Mouse (Mus musculus): Measurements from ENCODE around the gene Cox4i2.

Cox4i2 gene

DNA sequence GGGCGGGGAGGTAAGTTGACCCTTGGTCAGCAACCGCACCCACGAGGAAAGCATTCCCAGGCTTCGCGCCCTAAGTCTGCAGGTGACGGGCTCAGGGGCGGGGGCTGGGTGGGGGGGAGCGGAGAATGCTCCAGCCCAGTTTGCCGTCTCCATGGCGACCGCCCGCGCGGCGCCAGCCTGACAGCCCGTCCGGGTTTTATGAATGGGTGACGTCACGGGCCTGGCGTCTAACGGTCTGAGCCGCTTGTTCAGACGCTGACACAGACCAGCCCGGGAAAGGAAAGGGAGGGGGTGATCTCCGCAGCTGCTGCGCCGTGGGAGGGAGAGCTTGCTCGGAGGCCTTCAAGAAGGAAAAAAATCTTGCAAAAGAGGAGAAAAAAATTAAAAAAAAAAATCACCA is 19.0 kb upstream of the Cox4i2 start:
- peak; percentile 85 for DNase-seq (ENCODE audit: low read depth, low spot score)

DNA sequence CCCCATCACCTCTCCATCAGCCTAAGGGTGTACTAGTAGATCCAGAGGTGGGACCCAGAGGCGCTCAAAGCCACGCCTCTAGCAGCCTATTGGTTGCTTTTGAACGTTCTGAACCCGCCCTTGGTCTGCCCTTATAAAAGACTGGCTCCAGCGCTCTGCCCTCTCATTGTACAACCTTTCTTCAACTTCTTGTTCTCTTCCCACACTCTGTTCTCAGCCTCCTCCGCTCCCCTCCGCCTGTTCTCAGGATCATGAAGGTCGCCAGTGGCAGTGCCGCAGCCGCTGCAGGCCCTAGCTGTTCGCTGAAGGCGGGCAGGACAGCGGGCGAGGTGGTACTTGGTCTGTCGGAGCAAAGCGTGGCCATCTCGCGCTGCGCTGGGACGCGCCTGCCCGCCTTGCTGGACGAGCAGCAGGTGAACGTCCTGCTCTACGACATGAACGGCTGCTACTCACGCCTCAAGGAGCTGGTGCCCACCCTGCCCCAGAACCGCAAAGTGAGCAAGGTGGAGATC is 17.8 kb upstream of the Cox4i2 start, which contains the start of gene Id1:
Id1 (plus strand) TSS at position 162 of the 512 bp plus-strand sequence.
- DNase-seq (ENCODE audit: low read depth, low spot score) = no peak

DNA sequence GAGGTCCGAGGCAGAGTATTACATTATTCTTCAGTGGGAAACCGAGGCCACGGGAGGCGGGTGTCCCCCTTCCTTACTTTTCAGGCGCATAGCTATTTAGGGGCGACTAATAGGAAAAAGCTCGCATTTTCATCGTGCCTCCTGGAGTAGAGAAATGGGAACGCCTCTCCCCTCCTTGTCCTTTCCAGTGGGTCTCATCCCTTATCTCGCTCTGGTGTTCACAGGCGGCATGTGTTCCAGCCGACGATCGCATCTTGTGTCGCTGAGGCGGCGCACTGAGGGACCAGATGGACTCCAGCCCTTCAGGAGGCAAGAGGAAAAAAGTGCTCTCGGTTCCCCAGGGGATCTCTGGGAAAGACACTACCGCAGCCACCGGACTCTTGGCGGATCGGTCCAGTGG is 17.2 kb upstream of the Cox4i2 start:
- no peak for DNase-seq (ENCODE audit: low read depth, low spot score)

DNA sequence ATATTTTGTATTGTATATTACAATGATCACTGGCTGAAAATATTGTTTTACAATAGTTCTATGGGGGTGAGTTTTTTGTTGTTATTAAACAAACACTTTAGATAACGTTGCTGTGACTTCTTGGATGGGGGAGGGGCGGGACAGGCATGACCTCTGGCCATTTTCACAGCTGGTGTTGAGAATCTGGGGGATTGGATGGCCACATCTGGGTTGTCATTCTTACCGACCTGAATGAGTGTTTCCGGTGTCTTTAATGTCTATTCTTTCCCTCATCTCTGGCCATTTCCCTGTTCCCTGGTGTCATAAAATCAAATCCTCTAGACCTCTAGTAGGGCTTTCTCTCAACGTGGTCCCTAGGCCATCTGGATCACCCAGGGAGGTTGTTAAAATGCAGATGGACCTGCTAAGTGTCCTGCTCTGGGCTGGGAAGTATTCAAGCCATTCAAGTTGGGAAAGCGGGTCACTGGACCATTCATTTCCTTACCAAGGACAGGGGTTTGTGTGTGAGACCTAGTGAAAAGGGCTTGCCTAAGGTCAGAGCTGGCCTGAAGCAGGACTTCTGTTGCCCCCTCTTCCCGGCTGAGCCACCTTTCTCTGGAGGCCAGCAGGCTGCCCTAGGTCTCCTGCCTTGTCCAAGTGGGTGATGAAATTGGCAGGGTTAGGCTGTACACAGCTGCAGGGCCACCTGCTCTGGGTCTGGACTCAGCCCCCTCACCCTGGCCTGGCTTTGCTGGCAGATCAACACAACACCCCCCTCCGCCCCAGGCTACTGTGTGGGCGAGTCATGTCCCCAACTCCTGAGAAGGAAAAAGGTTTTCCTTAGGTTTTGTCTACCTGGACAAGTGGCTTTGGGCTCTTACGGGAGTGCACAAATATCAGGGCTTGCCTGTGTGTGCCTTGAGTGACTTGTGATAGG is 16.4 kb upstream of the Cox4i2 start:
- DNase-seq (ENCODE audit: low read depth, low spot score) = no peak

DNA sequence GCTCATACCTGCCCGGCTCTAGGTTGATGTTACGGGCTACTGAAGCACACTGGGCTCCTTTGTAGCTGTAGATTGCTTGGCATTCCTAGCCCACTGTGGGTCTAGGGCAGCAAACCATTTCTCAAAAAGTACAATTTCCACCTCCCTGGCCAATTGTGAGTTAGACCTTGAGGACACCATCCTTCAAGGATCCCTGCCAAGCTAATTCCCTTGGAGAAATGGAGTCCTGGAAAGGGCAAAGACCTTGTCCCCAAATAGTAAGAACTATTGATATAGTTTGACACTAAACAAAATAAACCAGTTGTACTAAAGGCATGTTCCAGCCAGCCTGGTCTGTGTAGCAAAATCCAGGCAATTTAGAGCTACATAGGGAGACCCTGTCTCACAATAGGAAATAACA is 15.6 kb upstream of the Cox4i2 start:
- no peak for DNase-seq (ENCODE audit: low read depth, low spot score)

DNA sequence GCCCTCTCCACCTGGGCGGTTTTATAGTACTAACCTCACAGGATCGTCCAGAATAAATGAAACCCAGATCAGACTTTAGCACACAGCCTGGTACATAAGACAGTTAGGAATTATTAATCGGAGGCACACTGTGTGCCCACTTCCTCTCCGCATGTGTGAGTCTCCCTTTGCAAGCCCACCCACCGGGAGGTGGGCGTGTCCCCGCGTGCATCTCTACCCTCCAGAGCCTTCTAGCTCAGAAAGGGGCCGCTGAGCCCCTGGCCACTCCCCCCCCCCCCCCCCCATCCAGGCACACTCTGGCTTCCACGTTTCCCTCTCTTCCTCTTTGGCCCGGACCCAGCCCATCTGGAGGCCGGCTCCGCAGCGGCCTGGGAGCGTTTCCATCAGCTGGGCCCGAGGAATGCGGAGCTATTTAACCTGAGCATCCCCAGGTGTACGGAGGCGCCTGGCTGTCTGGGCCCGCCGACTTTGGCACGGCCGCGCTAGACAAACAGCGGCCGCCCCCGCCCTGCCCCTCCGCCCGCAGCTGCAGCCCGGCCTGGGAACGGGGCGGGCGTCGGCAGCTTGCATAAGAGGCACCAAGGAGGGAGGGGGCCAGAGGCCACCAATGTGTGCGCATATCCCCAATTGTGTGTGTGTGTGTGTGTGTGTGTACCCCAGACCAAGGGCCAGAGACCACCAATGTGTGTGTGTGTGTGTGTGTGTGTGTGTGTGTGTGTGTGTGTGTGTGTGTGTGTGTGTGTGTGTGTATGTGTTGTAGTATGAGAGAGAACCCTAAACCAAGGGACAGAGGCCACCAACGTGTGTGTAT is 14.7 kb upstream of the Cox4i2 start:
- DNase-seq (ENCODE audit: low read depth, low spot score) = no peak

DNA sequence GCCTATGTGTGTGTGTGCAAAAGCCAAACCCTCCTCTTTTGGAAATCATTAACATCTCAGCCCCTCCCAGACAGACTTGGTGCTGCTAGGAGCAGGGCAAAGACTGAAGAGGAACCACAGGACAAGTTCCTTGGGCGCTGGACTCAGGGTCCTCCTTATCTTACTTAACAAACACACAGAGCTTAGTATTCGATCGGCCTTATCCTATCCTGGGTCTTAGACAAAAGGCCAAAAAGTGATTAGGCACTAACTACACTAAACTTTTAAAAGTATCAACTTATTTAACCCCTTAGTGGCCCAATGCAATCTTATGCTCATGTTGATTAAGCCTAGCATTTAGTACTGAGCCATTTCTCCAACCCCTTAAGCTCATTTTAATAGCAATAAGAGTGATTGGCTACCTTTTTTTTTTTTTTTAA is 14.1 kb upstream of the Cox4i2 start:
- DNase-seq (ENCODE audit: low read depth, low spot score) = no peak

DNA sequence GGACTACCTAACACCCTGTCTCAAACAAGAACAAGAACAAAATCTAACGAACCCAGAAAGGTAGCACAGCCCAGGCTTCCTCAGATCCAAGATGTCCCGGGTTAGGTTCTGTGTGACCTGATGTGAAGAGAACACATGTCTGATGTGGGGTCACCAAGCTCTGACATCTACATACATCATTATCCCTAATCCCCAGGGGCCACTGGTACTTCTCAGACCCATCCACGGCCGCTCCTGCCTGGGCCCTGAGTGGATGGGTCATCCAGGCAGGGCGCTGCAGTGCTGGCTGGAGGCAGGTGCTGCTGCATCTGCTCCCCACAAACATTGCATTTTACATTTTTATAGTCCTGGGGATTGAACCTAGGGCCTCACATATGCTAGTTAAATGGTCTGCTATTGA is 13.5 kb upstream of the Cox4i2 start:
- DNase-seq (ENCODE audit: low read depth, low spot score) = no peak

DNA sequence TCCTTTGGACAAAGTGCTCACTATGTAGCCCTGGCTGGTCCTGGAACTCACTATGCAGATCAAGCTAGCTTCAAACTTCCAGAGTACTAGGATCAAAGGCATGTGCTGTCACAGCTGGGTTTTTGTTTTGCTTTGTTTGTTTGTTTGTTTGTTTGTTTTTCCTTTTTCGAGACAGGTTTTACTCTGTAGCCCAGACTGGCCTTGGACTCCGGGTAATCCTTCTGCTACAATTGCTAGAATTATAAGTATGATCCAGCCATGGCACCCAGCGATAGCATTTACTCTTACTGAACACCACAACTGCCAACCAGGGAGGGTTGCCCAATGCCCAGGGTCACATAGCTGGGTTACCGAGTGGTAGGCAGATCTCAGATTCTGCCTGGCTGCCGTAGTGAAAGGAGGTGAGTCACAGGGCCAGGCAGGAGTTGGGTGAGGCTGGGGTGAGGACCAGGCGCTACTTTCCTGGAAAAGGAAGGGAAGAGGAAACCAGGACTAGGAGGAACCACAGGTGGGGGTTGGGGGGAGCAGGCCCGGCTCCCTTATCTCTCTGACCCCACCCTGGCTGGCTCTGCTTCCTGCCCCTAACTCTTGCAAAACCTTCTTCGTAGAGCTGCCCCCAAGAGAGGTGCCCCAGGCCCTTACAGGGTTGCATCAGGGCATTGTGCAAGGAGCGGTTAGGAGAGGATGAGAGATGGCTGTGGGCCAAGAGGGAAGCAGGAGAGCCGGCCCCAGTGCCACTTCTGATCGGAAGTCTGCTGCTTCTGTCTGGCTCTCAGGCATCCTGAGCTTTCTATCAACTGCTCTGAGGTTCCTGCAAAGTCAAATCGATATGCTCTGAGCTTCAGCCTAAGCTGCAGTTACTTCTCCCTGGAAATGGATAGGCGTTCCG is 12.6 kb upstream of the Cox4i2 start:
- DNase-seq (ENCODE audit: low read depth, low spot score) = no peak

DNA sequence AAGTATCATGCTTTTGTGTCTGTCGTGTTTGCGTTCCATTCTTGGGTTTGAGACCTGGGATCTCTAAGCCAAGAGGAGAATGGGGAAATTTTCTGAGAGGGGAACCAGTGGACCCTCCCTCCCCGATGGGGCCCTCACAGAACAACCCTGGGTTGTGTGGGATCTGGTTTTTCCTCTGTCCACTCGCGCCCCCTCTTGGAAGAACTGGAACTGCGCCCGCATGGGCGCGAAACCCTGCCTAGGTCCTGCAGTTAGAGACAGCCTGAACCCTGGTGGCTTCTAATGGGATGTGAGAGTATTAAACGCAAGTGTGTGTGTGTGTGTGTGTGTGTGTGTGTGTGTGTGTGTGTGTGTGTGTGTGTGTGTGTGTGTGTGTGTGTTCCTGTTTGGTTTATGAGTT is 11.5 kb upstream of the Cox4i2 start:
- no peak for DNase-seq (ENCODE audit: low read depth, low spot score)

DNA sequence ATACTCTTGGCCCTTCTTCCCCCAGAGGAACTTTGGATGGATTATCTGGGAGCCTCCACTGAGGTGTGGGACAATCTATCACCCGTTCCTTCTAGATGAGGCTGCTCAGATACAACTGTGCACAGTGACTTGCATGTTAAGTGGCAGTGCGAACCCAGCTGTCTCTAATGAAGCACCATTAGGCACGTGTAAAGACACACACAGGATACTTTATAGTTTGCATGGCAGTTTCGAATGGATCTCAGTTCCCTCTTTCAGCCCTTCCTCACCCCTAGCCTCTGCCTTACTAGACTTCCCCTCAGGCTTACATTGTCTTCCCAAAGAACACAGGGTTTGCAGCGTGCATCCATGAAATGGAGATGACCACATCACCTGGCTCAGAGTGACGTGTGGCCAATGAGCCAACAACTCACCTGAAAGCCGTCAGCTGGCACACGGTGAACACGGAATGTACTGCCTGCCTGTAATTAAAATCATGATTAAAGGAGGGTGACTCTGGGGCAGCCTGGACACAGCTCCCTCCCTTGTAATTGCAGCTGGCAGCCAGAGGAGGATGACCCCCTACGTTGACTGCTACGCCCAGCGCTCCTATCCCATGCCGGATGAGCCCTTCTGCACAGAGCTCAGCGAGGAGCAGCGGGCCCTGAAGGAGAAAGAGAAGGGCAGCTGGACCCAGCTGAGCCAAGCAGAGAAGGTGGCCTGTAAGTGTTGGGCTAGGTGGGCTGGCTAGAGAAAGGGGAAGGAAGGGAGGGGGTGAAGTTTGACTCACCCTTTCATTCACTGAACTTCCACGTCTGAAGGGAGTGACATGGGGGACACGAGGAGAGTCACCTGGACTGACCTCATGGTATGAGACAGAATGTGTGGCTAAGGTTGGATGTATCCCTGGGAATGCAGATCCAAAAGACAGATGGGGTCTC is 2.8 kb downstream of the Cox4i2 start:
- no peak for DNase-seq (ENCODE audit: low read depth, low spot score)

DNA sequence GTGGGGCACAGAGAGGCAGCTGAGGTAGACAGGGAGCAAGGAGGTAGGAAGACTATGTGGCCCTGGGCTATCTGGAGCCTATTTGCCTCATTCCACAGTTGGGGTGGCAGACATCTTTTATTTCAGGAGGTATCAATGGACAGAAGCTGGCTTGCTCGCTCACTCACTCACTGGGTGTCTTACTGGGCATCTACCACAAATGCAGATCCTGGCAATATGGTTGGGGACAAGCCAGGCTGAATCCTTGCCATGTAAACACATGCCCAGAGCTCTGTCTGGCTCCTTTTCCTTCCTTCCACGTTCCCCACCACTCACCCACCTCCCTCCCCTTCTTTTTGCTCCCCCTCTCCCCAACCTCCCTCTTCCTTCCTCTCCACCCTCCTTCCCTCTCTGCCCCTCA is 3.5 kb downstream of the Cox4i2 start:
- no peak for DNase-seq (ENCODE audit: low read depth, low spot score)

DNA sequence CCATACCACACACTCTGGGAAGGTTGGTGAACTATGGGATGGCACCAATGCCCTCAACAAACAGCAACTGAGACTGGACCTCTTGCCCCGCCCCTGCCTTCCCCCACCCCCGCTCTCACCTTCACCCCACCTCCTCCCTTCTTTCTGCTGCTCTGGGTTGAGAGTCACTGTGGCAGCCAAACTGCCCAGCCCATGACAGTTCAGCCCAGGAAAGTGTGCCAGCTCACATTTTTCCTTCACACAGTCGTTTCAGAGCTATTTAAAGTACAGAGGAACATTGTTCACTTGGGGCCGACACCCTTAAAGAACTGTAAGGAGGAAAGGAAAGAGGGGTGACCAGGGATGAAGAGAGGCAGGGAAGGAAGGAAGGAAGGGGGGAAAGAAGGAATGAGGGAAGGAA is 4.4 kb downstream of the Cox4i2 start:
- DNase-seq (ENCODE audit: low read depth, low spot score) = no peak

DNA sequence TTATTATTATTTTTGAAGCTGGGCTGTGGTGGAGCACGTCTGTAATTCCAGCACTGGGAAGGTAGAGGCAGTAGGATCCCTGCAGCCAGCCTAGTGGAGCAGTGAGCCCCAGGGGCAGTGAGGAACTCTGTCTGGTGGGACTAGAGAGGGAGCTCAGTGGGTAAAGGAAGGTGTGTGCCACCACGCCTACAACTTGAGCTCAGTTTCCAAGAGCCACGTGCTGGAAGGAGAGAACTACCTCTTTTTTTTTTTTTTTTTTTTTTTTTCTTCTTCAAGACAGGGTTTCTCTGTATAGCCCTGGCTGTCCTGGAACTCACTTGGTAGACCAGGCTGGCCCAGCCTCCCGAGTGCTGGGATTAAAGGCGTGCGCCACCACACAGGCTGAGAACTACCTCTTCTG is 9.3 kb downstream of the Cox4i2 start:
- no peak for DNase-seq (ENCODE audit: low read depth, low spot score)

DNA sequence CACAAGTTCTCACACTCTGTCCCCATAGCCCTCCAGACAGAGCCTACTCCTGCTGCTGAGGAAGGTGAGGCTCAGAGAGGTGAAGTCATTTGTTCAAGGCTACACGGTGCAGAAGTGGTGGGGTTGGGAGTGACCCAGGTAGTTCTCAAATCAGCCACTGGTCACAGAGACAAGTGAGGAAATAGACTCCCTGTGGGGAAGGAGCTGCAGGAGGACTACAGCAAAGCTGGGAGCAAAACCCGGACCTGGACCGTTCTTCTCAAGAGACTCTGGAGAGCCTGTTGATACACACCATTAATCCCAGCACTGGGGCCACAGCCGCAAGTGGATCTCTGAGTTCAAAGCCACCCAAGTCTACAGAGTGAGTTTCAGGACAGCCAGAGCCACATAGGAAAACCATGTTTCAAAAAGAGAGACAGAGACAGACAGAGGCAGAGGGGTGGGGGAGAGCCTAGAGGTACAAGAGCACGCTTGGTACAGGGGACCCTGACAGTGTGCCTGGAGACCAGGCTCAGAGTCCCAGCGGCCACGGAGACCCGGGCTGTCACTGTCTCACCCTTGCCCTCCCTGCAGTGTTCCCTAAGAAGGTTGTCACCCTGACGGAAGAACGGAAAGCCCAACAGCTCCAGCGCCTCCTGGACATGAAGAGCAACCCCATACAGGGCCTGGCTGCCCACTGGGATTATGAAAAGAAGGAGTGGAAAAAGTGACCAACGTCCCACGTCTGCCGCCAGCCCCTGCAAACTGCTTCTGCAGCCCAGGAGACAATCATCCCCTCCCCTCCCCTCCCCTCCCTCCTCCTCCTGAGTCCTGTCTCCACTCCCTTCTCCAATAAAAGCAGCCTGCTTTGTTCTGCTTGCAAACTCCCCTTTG is 10.4 kb downstream of the Cox4i2 start:
- DNase-seq (ENCODE audit: low read depth, low spot score) = no peak

DNA sequence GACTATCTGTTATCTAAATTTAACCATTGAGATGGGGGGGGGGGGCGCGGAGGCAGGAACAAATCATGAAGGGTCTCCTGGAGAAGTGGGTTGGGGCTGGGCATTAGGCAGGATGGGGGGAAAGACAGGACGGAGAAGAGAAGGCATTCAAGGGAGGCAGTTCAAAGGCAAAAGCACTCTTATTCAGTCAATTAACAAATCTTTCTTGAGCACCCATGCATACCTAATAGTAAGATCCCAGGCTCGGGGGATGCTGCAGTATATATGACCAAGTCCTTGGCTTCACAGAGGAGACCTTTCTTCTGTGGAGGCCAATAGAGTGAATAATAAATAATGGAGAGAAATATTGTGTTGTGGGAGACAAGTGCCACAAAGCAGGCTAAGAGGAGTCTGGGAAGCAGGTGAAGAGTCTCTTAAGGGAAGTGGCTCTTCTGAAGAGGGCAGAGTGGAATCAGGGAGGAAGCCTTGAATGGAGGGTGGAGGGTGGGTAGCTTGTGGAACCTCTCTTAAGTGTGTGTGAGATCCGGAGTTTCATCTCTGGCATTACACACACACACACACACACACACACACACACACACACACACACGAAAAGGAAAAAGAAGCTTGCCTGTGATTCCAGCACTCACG is 11.2 kb downstream of the Cox4i2 start:
- DNase-seq (ENCODE audit: low read depth, low spot score) = no peak

DNA sequence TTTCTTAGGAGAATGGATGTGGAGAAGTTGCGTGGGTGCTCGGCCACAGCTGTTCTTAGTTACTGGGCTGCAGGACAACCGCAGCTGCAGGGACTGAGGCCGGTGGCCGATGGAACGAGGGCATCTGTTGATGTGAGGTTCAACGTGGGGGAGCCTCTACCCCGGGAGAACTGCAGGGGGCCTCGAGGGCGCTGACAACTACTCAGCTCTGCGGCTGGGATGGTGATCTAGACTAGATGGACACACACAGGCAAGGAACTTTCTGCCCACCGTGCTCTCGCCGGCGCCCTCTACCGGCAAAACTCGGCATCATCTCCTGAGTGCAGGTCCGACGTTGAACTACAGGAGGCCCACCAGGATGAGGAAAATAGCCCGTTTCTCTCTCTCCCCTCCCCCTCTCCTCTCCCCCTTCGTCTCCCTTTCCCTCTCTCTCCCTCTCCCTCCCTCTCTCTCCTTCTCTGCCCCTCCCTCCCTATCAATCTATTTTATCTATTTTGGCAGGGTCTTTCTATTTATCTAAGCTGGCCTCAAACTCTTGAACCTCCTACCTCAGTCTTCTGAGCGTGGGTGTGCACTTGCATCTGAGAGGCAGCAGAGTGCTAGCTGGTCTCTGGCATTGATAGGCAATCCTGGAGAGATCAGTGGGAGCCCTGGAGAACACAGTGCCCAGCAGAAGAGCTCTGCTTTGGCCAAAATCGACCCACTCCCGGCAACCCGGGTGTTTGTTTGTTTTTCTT is 12.6 kb downstream of the Cox4i2 start:
- DNase-seq (ENCODE audit: low read depth, low spot score) = no peak

DNA sequence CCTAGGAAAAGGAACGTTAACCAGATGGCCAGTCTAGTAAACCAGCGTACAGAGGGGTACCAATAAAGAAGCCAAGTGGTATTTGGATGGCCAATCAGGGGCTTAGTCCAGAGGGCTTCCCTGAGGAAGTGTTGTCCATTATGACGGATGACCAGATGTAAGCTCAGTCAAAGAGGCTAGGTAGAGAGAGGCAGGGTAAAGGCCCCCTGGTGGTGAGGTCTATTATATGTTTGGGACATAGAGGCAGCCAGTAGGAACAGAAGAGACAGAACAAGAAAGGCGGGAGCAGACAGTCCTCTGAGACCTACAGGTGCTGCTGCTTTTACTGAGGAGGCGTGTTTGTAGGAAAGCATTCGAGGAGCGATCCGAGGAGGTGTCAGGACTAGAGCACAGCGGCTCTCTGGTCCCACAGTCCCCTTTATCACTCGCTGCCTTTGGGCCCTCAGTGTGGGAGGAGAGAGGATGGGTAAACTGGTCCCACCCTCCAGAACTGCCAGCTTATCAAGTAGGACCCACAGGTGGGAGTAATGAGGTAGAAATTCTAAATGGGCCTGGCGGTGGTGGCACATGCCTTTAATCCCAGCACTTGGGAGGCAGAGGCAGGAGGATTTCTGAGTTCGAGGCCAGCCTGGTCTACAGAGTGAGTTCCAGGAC is 13.8 kb downstream of the Cox4i2 start:
- no peak for DNase-seq (ENCODE audit: low read depth, low spot score)

Measured in brain, embryonic 18.5 days (tissue).